Mouse (Mus musculus) embryonic facial prominence, embryonic 11.5 days (tissue): ENCODE results near the gene Prss54. TPM values are rescaled to one million over a fixed set of nuclear protein-coding genes. Genes with fewer than 3 reads are reported as not detected.

Experiments
- ATAC-seq: fragments of 200-750 bp; cut with Nextera tagmentation; replicated peaks from 2 replicates; pipeline ENCODE4 v1.8.0; 2017; ENCODE audit warnings: low read depth; ENCODE audit not compliant: insufficient number of reproducible peaks, low FRiP score, low TSS enrichment
- DNase-seq: peaks from one replicate; pipeline ENCODE4 v3.0.0-alpha.2; 2015; ENCODE audit warnings: low spot score
- H3K27ac ChIP-seq: fragments of 300-500 bp; sonication (generic); replicated peaks from 2 replicates; pipeline ENCODE4 v1.5.1; 2014; ENCODE audit warnings: mild to moderate bottlenecking, low read depth, low read length, control low read depth
- H3K27me3 ChIP-seq: fragments of 300-500 bp; sonication (generic); 2 replicates; pipeline ENCODE4 v1.6.1; 2014; ENCODE audit warnings: mild to moderate bottlenecking, low read length, moderate library complexity, mixed read lengths; ENCODE audit not compliant: control insufficient read depth, insufficient read depth
- H3K36me3 ChIP-seq: fragments of 300-500 bp; sonication (generic); replicated peaks from 2 replicates; pipeline ENCODE4 v1.6.1; 2014; ENCODE audit warnings: low read depth, mild to moderate bottlenecking, low read length, moderate library complexity, mixed read lengths; ENCODE audit not compliant: control insufficient read depth, insufficient read depth
- H3K4me1 ChIP-seq: fragments of 300-500 bp; sonication (generic); 2 replicates; pipeline ENCODE4 v1.6.1; 2014; ENCODE audit warnings: low read length, mixed read lengths; ENCODE audit not compliant: control insufficient read depth, insufficient read depth
- H3K4me2 ChIP-seq: fragments of 300-500 bp; sonication (generic); 2 replicates; pipeline ENCODE4 v1.6.1; 2014; ENCODE audit warnings: low read depth, mild to moderate bottlenecking, control low read depth, low read length, moderate library complexity
- H3K4me3 ChIP-seq: fragments of 300-500 bp; sonication (generic); 2 replicates; pipeline ENCODE4 v1.5.1; 2014; ENCODE audit warnings: low read depth, low read length, control low read depth
- H3K9ac ChIP-seq: fragments of 300-500 bp; sonication (generic); replicated peaks from 2 replicates; pipeline ENCODE4 v1.6.1; 2014; ENCODE audit warnings: mild to moderate bottlenecking, control low read depth, low read length
- H3K9me3 ChIP-seq: fragments of 300-500 bp; sonication (generic); replicated peaks from 2 replicates; pipeline ENCODE4 v1.6.1; 2016; ENCODE audit warnings: mild to moderate bottlenecking, low read length, inconsistent platforms, mixed read lengths; ENCODE audit not compliant: control insufficient read depth
- WGBS: fragments of 180-500 bp; shearing (Covaris S2); extraction: QIAGEN DNeasy Blood & Tissue Kit; methylation state at CpG from one replicate; pipeline ENCODE4 v1.1.7; 2014; 5-methylcytosine and 5-hydroxymethylcytosine counted together
- polyA plus RNA-seq: library from polyadenylated mRNA; unstranded; fragments of >200 nt; fragmentation: Nextera tagmentation; extraction: Ambion mirVana; gene quantifications from 2 replicates; pipeline ENCODE4 v1.2.1, GENCODE M21; 2014

The Prss54 gene
- polyA plus RNA-seq, 1 experiment from 2014 or later, result not detected

DNA sequence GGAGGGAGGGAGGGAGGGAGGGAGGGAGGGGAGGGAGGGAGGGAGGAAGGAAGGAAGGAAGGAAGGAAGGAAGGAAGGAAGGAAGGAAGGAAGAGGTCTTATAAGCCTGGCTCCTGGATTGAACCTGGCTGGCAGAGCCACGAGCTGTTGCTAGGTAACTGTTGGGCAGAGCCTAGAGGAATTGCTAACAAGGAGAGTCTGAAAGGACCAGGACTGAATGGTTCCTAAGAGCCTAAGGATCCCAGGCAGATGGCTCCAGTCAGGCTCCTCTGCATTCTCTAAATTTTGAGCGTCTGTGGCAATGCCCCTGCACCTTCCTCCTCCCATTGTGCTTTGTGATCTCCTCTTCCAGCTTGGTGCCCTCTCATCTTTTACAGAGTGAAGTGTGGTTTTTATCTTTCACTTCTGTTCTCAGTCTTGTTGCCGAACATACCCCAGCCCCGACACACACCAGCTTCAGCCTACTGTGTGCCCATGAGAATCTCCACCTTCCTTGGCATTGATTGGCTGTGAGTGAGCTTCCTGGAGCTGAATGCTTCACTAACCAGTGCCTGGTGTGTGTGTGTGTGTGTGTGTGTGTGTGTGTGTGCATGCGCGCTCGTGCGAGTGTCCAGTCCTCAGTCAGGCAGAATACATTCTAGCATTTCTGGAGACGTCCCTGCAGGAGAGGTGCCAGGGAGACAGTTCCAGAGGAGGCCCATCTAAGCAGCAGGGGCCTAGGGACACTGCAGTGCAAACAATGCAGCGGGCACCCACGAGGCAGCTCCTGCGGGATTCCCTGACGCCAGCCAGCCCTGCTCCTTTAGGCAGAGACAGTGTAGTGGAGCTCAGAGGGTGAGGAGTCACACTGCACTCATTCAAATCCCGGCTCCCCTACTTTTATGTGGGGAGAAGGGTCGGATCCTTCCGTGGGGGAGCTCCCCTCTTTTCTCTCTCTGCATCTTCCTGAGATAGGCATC is 26.0 kb downstream of the Prss54 start:
- H3K4me2 ChIP-seq, result no peak overlapping the region
- no peak for ATAC-seq
- no peak overlapping the region for H3K9ac ChIP-seq
- H3K36me3 ChIP-seq, result no peaks in the 10 kb centered on the region
- 65% methylated on average over 16 of the region's 16 CpGs for WGBS
- H3K9me3 ChIP-seq, result no peaks in the 10 kb centered on the region
- no peak for DNase-seq
- H3K27ac ChIP-seq, result no peak overlapping the region
- H3K27me3 ChIP-seq, result no peaks in the 10 kb centered on the region
- no peak overlapping the region for H3K4me3 ChIP-seq
- no peaks in the 10 kb centered on the region for H3K4me1 ChIP-seq

DNA sequence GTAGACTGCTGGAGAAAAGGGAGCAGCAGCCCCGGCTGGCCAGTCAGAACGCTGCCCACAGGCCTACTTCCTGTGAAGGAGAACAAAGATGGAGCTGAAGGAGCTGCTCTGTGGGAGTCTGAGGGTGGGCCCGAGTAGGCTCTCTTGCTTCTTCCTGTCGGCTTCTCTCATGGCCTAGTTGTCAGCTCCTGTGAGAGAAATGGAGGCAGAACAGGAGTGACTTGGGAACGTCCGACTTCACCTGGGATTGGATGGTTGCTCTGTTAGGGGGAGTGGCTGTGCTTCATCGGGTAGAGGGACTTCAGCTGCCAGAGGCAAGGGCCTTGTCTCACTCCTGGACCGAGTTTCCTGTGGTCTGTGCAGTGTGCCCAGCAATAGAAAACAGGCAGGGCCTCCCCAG is 28.2 kb downstream of the Prss54 start:
- Histone ChIP-seq H3K9me3 (no peaks in the 10 kb centered on the region), H3K9ac (no peak overlapping the region), H3K27me3 (no peaks in the 10 kb centered on the region), H3K4me1 (no peaks in the 10 kb centered on the region), H3K4me3 (no peak overlapping the region), H3K4me2 (no peak overlapping the region), H3K27ac (no peak overlapping the region), H3K36me3 (no peaks in the 10 kb centered on the region)
- ATAC-seq (no peak), DNase-seq (no peak)
- WGBS, result 49% methylated on average over 8 of the region's 8 CpGs

DNA sequence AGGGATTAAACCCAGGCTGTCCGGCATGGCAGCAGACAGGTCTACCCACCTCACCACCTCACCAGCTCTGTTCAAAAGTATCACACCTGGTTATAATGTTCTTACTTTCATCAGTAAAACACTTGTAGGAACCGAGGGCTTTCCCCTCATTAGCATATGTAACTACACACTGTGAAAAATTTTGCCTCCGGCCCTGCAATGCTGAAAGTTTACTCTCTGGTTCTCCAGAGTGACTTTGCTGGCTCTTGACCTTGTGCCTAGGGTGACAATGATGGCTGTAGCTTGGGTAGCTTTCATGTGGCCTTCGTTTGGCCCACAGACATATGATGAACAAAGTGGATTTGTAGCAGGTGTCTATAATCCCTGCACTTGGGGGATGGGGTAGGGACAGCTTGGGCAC is 29.2 kb downstream of the Prss54 start:
- Histone ChIP-seq H3K36me3 (no peaks in the 10 kb centered on the region), H3K4me2 (no peak overlapping the region), H3K27me3 (no peaks in the 10 kb centered on the region), H3K4me3 (no peak overlapping the region), H3K9me3 (no peaks in the 10 kb centered on the region), H3K9ac (no peak overlapping the region), H3K27ac (no peak overlapping the region), H3K4me1 (no peaks in the 10 kb centered on the region)
- ATAC-seq (no peak), DNase-seq (no peak)
- 76% methylated on average over 4 of the region's 4 CpGs for WGBS

DNA sequence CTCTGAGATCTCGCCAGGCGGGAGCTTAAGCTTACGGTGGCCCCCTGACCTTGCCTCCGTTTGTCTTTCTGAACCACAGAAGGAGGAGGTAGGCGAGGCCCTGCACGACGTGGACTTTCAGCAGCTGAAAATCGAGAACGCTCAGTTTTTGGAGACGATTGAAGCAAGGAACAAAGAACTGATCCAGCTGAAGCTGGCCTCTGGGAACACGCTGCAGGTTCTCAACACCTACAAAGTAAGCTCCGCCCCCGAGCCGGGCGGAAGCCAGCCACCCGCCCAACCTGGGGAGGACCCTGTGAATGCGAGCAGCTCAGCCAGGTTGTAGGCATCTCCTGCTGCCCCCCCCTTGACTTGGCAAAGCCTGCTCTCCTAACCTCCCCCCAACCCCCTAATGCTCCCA is 30.3 kb downstream of the Prss54 start:
- no peak overlapping the region for H3K4me2 ChIP-seq
- 80% methylated on average over 17 of the region's 17 CpGs for WGBS
- no peak overlapping the region for H3K9ac ChIP-seq
- H3K4me1 ChIP-seq, result no peaks in the 10 kb centered on the region
- no peaks in the 10 kb centered on the region for H3K9me3 ChIP-seq
- H3K27ac ChIP-seq, result no peak overlapping the region
- DNase-seq (no peak), ATAC-seq (no peak)
- H3K4me3 ChIP-seq, result no peak overlapping the region
- H3K36me3 ChIP-seq, result no peaks in the 10 kb centered on the region
- no peaks in the 10 kb centered on the region for H3K27me3 ChIP-seq

DNA sequence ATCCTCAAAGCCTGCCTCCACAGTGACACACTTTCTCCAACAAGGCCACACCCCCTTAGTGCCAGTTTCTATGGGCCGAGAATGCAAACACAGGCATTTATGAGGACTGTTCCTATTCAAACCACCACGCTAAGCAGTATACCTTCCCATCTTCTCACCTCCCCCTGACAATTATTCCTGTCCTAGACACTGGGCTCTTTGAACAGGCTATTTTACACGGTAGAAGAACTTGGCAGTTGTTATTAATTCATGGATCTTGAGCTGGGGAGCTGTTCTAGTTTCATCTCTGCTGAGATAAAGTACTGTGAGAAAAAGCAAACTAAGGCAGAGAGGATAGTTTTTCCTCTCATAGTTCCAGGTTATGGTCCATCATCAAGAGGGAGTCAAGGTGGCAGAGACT is 33.1 kb downstream of the Prss54 start:
- Histone ChIP-seq H3K36me3 (no peaks in the 10 kb centered on the region), H3K4me2 (no peak overlapping the region), H3K27me3 (no peaks in the 10 kb centered on the region), H3K9me3 (no peaks in the 10 kb centered on the region), H3K9ac (no peak overlapping the region), H3K27ac (no peak overlapping the region), H3K4me1 (no peaks in the 10 kb centered on the region), H3K4me3 (no peak overlapping the region)
- ATAC-seq, result no peak
- WGBS, result 88% methylated on average over 3 of the region's 3 CpGs
- DNase-seq, result no peak

DNA sequence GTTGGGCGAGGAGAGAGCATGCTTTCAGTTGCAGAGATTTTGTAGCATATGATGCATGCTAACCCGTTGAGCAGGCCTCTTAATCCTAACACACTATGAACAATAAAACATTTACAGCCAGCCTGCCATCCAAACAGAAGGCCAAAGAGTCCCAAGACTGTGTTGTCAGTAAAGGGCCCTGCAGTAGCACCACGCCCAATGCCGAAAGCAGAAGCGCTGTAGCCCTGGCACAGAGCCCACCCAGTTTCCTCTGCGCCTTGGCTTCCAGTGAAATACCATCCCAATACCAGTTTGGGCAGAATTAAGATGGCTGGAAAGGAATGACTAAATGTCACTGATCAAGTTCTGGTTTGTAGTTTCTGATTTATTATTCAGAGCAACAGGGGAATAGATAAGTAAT is 33.9 kb downstream of the Prss54 start:
- ATAC-seq, result no peak
- no peaks in the 10 kb centered on the region for H3K36me3 ChIP-seq
- DNase-seq, result no peak
- 95% methylated on average over 6 of the region's 6 CpGs for WGBS
- no peaks in the 10 kb centered on the region for H3K4me1 ChIP-seq
- H3K4me3 ChIP-seq, result no peak overlapping the region
- no peak overlapping the region for H3K27ac ChIP-seq
- H3K9ac ChIP-seq, result no peak overlapping the region
- H3K4me2 ChIP-seq, result no peak overlapping the region
- H3K27me3 ChIP-seq, result no peaks in the 10 kb centered on the region
- no peaks in the 10 kb centered on the region for H3K9me3 ChIP-seq

DNA sequence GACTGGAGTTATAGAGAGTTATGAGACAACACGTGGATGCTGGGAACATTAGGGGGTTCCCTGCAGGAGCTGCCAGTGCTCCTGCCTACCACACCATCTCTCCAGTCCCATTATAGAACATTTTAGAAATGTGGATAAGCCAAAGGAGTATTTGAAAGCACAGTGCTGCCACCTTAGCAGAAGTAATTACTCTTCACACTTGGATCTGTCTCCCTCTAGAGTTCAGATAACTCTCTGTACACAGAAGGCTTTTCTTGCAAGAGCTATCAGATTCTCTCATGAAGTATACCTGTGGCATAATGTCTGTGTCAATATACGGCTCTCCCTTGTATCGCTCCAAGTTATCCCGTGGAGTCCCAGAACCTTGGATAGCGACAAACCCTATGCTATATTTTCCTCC is 36.7 kb downstream of the Prss54 start:
- H3K36me3 ChIP-seq, result no peaks in the 10 kb centered on the region
- no peaks in the 10 kb centered on the region for H3K27me3 ChIP-seq
- no peaks in the 10 kb centered on the region for H3K9me3 ChIP-seq
- no peak overlapping the region for H3K4me3 ChIP-seq
- no peak overlapping the region for H3K27ac ChIP-seq
- no peak overlapping the region for H3K4me2 ChIP-seq
- H3K9ac ChIP-seq, result no peak overlapping the region
- ATAC-seq (no peak), DNase-seq (no peak)
- H3K4me1 ChIP-seq, result no peaks in the 10 kb centered on the region
- WGBS, result 86% methylated on average over 5 of the region's 5 CpGs

DNA sequence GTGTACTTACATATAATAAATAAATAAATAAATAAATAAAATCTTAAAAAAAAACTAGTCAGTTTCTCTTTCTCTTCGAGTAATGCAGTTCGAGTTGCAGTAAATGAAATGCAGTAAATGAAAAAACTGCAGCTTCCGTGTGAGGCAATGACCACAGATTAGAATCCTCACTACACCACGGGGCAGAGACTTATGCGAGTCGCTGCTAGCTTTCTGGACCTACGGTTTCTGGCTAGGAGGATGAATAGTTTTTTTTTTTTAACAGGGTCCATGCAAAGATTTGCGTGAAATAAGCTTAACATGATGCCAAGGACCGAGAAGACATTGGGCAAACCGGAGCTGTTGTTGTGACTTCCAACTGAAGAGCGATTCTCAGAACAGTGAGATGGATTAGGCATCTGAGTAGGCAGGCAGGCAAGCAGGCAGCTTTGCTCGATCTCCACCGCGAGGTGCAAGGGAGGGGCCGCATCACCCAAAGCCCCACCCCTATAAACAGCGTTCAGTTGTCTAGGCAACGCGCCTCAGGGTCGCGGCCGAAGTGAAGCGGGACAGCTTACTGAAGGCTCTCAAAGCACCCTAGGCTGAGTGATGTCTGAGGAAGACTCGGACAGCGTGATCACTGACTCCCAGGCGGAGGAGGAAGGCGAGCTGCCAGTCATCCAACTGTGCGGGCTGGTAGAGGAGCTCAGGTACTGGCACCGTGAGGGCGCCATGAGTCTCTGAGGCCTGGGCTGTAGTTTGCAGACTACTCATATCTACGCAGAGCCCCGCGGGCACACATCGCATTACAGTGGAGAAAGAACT is 42.4 kb downstream of the Prss54 start, which contains the start of gene Ccdc113:
Ccdc113 (plus strand) TSS at position 502 of the 804 bp plus-strand sequence.
- peak within 1 kb of the TSS; percentile 25 for H3K9ac ChIP-seq
- H3K4me3 ChIP-seq, result peak within 1 kb of the TSS; percentile 37
- H3K27ac ChIP-seq, result no peak within 1 kb of the TSS
- H3K36me3 ChIP-seq, result no peaks in the 10 kb centered on the region
- H3K4me1 ChIP-seq, result no peaks in the 10 kb centered on the region
- H3K9me3 ChIP-seq, result no peaks in the 10 kb centered on the region
- WGBS, result 8% methylated on average over 33 of the region's 33 CpGs
- DNase-seq (peak; percentile 76), ATAC-seq (peak; percentile 91)
- H3K27me3 ChIP-seq, result no peaks in the 10 kb centered on the region
- H3K4me2 ChIP-seq, result peak within 1 kb of the TSS; percentile 70
